Mouse (Mus musculus) intestine, postnatal 0 days (tissue): ENCODE data around the gene Unc5c. TPM values are rescaled to one million over a fixed set of nuclear protein-coding genes. Genes with fewer than 3 reads are reported as not detected.

Experiments
- ATAC-seq: fragments of 200-750 bp; cut with Nextera tagmentation; 2 replicates; pipeline ENCODE4 v1.8.0; 2017; ENCODE audit warnings: mild to moderate bottlenecking, moderate TSS enrichment, moderate library complexity
- H3K27ac ChIP-seq: fragments of 300-500 bp; sonication (generic); 2 replicates; pipeline ENCODE4 v1.5.1; 2014; ENCODE audit warnings: mild to moderate bottlenecking, low read depth, low read length, moderate library complexity
- H3K27me3 ChIP-seq: fragments of 300-500 bp; sonication (generic); replicated peaks from 2 replicates; pipeline ENCODE4 v1.6.1; 2014; ENCODE audit warnings: low read length, mixed read lengths; ENCODE audit not compliant: control insufficient read depth, insufficient read depth
- H3K36me3 ChIP-seq: fragments of 300-500 bp; sonication (generic); 2 replicates; pipeline ENCODE4 v1.6.1; 2014; ENCODE audit warnings: mild to moderate bottlenecking, moderate library complexity; ENCODE audit not compliant: control insufficient read depth, insufficient read depth
- H3K4me1 ChIP-seq: fragments of 300-500 bp; sonication (generic); replicated peaks from 2 replicates; pipeline ENCODE4 v1.6.1; 2014; ENCODE audit warnings: antibody characterized with exemption, low read length, mixed read lengths; ENCODE audit not compliant: control insufficient read depth, insufficient read depth
- H3K4me2 ChIP-seq: fragments of 300-500 bp; sonication (generic); replicated peaks from 2 replicates; pipeline ENCODE4 v1.6.1; 2014; ENCODE audit warnings: low read depth, mild to moderate bottlenecking, moderate library complexity
- H3K4me3 ChIP-seq: fragments of 300-500 bp; sonication (generic); 2 replicates; pipeline ENCODE4 v1.5.1; 2014; ENCODE audit warnings: low read depth, low read length
- H3K9ac ChIP-seq: fragments of 300-500 bp; sonication (generic); 2 replicates; pipeline ENCODE4 v1.6.1; 2014; ENCODE audit warnings: mild to moderate bottlenecking, low read depth, low read length
- H3K9me3 ChIP-seq: fragments of 300-500 bp; sonication (generic); 2 replicates; pipeline ENCODE4 v1.6.1; 2016; ENCODE audit warnings: mixed run types; ENCODE audit not compliant: control insufficient read depth
- CTCF ChIP-seq: sonication (generic); IDR thresholded peaks from 2 replicates; pipeline ENCODE4 v1.5.1; 2016; ENCODE audit warnings: low read depth, mild to moderate bottlenecking, control low read depth, antibody characterized with exemption, moderate library complexity
- WGBS: fragments of 180-500 bp; shearing (Covaris S2); extraction: QIAGEN DNeasy Blood & Tissue Kit; methylation state at CpG from one replicate; pipeline ENCODE4 v1.1.7; 2014; 5-methylcytosine and 5-hydroxymethylcytosine counted together
- polyA plus RNA-seq: library from polyadenylated mRNA; unstranded; fragments of >200 nt; fragmentation: Nextera tagmentation; extraction: Ambion mirVana; gene quantifications from 2 replicates; pipeline ENCODE4 v1.2.1, GENCODE M21; 2015

Unc5c gene
- polyA plus RNA-seq, 1 experiment from 2014 or later: 2.1 TPM

DNA sequence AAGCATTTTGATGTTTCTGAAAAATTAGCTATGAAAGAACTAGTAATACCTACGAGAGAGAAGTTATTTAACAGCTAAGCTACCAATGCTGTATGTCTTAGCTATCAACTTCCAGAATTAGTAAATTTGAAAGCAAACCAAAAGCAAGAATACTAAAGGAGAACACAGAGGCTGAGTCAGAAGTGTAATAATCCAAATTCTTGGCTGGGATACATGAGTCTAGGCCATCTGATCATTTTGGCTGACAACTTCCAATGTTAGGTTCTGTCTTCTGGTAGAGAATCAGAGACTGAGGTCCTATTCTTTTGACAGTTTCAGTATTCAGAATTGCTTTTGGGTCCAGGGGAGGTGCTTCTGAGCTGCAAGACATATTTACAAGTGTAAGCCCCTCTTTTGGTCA lies 188.9 kb downstream of the Unc5c start:
- Histone ChIP-seq H3K36me3 (no peaks in the 10 kb centered on the region), H3K4me3 (no peak overlapping the region), H3K9me3 (no peaks in the 10 kb centered on the region), H3K27me3 (no peaks in the 10 kb centered on the region), H3K4me1 (no peaks in the 10 kb centered on the region), H3K9ac (no peak overlapping the region), H3K4me2 (no peak overlapping the region), H3K27ac (no peak overlapping the region)
- no peak for ATAC-seq
- WGBS: 89% methylated on average over 1 of the region's 1 CpGs
- no peak for TF ChIP-seq CTCF

DNA sequence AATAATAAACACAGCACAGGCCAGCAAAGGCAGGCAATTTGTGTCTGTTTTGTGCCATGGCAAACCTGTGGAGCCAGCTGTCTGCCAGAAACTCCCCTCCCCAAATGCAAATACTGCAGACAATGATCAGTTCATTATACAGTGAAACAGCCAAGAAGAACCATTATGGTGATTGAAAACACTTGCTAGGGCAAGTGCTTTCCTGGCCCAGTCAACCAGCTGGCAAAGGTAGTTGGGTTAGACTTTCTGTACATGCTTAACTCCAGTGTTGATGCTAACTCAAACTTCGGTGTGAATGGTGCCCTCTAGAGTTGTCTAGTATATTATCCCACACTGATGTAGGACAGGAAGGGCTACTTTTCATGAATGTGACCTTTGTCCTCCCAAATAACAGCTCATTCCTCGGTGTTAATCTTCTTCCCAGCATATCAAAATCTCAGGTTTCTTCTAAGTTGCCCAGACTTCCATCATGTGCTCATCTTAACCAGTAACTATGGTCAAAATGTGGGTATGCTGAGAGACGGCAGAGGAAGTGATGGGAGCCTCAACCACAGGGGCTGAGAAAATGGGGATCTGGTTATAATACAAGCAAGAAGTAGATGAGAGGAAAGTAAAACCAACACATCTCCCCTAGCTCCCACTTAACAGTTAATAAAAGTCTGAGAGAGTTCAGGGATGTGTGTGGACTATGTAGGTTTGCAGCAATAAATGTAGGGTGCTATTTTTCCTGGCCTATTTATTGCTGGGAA lies 194.2 kb downstream of the Unc5c start:
- no peak for TF ChIP-seq CTCF
- no peak overlapping the region for H3K4me2 ChIP-seq
- ATAC-seq: no peak
- WGBS: 65% methylated on average over 3 of the region's 3 CpGs
- H3K27me3 ChIP-seq: no peaks in the 10 kb centered on the region
- no peak overlapping the region for H3K4me3 ChIP-seq
- H3K27ac ChIP-seq: no peak overlapping the region
- no peaks in the 10 kb centered on the region for H3K9me3 ChIP-seq
- H3K4me1 ChIP-seq: no peaks in the 10 kb centered on the region
- H3K36me3 ChIP-seq: no peaks in the 10 kb centered on the region
- H3K9ac ChIP-seq: no peak overlapping the region

DNA sequence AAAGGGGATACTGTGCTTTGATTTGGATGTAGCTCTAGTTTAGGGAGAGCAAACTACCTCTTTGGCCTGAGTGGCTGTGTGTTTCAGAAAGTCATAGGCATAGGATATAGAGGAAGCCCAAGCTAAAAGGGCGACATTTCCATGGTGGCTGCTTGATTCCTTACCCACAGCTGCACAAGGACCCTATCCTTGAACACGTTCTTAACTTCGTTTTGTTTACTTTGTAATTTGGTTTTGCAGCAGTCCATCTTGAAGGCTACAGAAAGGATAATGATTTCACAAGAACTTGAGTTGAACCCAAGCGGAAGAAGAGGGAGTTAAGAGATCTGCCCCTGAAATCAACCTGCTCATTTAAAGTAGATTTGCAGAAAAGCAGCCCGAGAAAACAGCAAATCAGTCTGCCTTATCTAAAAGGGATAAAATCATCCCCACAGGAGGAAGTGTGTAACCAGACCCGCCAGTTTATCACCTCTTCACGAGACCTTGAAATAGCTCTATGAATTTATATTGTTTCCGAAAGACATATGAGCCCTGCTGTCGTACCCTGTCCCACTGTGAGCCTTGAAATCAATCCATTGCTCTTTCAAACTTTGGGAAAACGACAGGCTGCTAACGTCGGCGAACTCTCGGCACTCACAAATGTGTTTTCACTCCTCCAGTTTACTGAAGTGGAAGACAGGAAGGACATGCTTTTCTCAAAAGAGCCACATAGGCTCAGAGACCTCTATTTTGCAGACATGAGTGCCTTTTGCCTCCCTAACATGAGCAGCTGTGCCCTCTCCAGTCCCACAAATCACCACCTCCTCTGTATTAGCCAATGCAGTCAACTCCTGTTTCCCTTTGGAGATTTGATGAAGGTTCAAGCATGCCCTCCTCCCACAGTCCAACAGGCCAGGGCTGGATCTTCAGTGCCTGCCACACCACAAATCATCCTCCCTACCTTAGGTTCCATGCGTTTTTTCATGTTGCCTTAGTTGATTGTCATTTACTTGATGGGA lies 195.3 kb downstream of the Unc5c start:
- Histone ChIP-seq H3K27me3 (no peaks in the 10 kb centered on the region), H3K9me3 (no peaks in the 10 kb centered on the region), H3K4me1 (no peaks in the 10 kb centered on the region), H3K27ac (no peak overlapping the region), H3K4me3 (no peak overlapping the region), H3K36me3 (no peaks in the 10 kb centered on the region), H3K4me2 (no peak overlapping the region), H3K9ac (no peak overlapping the region)
- 42% methylated on average over 15 of the region's 15 CpGs for WGBS
- ATAC-seq: no peak
- no peak for TF ChIP-seq CTCF

DNA sequence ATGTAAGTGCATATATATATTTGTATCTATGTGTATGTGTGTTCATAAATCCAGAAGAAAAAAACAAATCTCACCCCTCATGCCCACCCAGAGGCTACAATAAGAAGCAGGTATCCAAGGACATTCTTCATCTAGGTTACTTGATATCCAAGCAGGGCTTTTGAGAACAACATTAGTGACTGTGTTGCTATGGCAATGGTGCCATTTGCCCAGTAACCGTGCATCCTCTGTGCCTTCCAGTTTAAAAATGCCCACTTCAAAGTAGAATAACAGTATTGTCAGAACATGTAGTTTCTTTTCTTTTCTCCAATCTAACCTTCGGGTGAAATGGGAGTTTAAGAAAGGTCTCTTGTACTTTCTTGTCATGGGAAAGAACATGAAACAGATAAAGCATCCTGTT lies 224.1 kb downstream of the Unc5c start:
- TF ChIP-seq CTCF: no peak
- Histone ChIP-seq H3K27ac (no peak overlapping the region), H3K4me2 (no peak overlapping the region), H3K9me3 (no peaks in the 10 kb centered on the region), H3K27me3 (no peaks in the 10 kb centered on the region), H3K36me3 (no peaks in the 10 kb centered on the region), H3K4me3 (no peak overlapping the region), H3K4me1 (no peaks in the 10 kb centered on the region), H3K9ac (no peak overlapping the region)
- ATAC-seq: no peak
- 71% methylated on average over 2 of the region's 2 CpGs for WGBS

DNA sequence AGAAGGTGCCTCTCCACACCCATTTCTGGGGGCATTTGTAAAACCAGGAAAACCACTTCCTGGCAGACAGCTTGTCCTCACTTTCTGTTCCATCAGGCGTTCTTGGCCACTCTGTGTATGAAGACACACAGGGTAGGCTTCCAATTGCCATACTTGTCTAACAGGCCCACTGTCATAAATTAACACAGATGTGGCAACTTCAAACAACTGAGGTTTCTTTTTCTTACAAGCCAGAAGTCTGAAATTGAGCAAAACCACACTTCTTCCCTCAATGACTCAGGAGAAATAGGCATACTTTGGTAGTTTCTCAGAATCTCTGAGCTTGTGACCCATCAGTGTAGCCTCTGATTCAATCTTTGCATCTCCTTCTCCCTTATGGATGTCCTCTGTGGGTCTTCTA lies 225.7 kb downstream of the Unc5c start:
- H3K27me3 ChIP-seq: no peaks in the 10 kb centered on the region
- no peak overlapping the region for H3K27ac ChIP-seq
- no peak overlapping the region for H3K9ac ChIP-seq
- WGBS: 59% methylated on average over 1 of the region's 1 CpGs
- H3K4me2 ChIP-seq: no peak overlapping the region
- no peak overlapping the region for H3K4me3 ChIP-seq
- TF ChIP-seq CTCF: no peak
- no peaks in the 10 kb centered on the region for H3K36me3 ChIP-seq
- no peak for ATAC-seq
- H3K9me3 ChIP-seq: no peaks in the 10 kb centered on the region
- no peaks in the 10 kb centered on the region for H3K4me1 ChIP-seq

DNA sequence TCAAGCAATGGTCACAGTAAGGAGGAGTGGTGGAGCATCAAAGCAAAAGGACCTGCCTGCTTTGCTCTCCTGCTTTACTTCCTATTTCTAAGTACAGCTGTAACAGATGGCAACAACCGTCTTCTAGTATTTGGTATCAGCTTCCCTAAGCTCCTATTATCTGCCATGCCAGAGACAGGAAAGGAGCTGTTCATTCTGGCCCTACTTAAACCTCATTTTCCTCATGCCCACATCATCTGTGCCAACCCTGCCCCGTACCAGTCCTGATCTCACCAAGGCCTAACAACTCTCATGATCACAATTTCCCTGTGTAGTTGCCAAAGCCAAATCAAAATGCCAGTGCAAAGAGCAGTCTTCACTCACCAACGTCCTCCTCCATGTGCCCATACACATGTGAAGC lies 226.4 kb downstream of the Unc5c start:
- WGBS: 75% methylated on average over 3 of the region's 3 CpGs
- no peak overlapping the region for H3K27ac ChIP-seq
- no peak overlapping the region for H3K9ac ChIP-seq
- H3K4me3 ChIP-seq: no peak overlapping the region
- H3K4me1 ChIP-seq: no peaks in the 10 kb centered on the region
- H3K4me2 ChIP-seq: no peak overlapping the region
- H3K27me3 ChIP-seq: no peaks in the 10 kb centered on the region
- H3K36me3 ChIP-seq: no peaks in the 10 kb centered on the region
- no peak for TF ChIP-seq CTCF
- ATAC-seq: no peak
- H3K9me3 ChIP-seq: no peaks in the 10 kb centered on the region
